Mouse (Mus musculus) thymus, adult 2 months (tissue): ENCODE data around the gene Cdh5.

Experiments
- CTCF ChIP-seq: fragments of 200-500 bp; IDR thresholded peaks from 2 replicates; pipeline ENCODE4 v1.5.1; 2012; ENCODE audit warnings: mild to moderate bottlenecking, control low read depth, low read length, moderate library complexity, borderline replicate concordance; ENCODE audit not compliant: control insufficient read depth, poor library complexity, insufficient read depth; ENCODE audit errors: extremely low read depth
- POLR2A ChIP-seq: fragments of 200-500 bp; IDR thresholded peaks from 2 replicates; pipeline ENCODE4 v1.6.1; 2012; ENCODE audit warnings: mild to moderate bottlenecking, low read length, control low read depth, moderate library complexity; ENCODE audit not compliant: control insufficient read depth, poor library complexity, insufficient read depth; ENCODE audit errors: extremely low read depth

GRCm38 (mm10) chr8:104093336-104093735, 8.1 kb upstream of the Cdh5 start:
- TF ChIP-seq CTCF (no peak), POLR2A (no peak)
